Mouse (Mus musculus): ENCODE results near the gene Mymx. TPM values are rescaled to one million over a fixed set of nuclear protein-coding genes. Genes with fewer than 3 reads are reported as not detected.

Mymx gene
- total and polyA plus RNA-seq, 3 experiments: not detected

DNA sequence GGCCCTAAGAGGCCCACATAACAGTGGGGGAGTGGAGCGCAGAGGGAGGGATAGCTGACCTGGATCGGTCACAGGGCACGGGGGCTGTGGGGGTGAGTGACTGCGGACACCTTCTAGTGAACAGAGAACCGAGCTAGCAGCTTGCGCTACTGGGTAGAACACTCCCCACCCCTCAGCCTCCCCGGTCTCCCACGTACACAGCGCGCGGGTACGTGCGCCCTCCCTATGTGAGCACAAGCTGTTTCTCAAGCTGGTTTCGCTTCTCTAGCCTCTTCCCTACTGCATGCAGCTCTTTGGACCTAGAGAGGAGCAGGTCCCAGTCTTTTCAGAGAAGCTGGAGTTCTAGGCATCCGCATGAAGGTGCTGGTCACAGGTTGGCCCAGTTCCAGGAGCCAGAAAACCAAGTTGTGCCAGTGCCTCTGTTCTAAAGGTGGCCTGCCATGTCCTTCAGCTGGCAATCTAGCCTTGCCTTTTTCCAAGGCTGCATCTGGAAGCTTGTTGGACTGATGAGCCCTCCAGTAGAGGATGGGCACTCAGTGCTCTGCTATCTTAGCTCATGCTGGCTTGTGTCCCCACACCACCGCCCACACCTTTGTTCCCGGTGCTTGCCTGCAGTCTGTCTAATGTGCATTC is 27.7 kb downstream of the Mymx start:
- Histone ChIP-seq H3K9me3 (replicated peaks) (no peaks in the 10 kb centered on the region), H3K4me3 (ENCODE audit: low read depth, low read length) (peak overlapping the region; percentile 92), H3K36me3 (replicated peaks) (peaks cover 38% of the 10 kb centered on the region), H3K4me1 (ENCODE audit: insufficient read depth, low read depth, low read length) (peaks cover 61% of the 10 kb centered on the region), H3K27me3 (ENCODE audit: insufficient read depth, low read length) (no peaks in the 10 kb centered on the region)
- TF ChIP-seq GATA1 (IDR thresholded peaks at IDR 0.05; ENCODE audit: borderline replicate concordance, low read length) (no peak), CTCF (IDR thresholded peaks at IDR 0.05; ENCODE audit: low read depth, low read length) (no peak)
- ATAC-seq (ENCODE audit: extremely low read depth, insufficient number of reproducible peaks, low FRiP score, poor library complexity, severe bottlenecking): peak; percentile 41
- DNase-seq (ENCODE audit: low spot score): peak; percentile 74

GRCm38 (mm10) chr17:45573780-45574123 is 28.1 kb downstream of the Mymx start:
- Histone ChIP-seq H3K27me3 (ENCODE audit: insufficient read depth, low read length) (no peaks in the 10 kb centered on the region), H3K9me3 (replicated peaks) (no peaks in the 10 kb centered on the region), H3K4me3 (ENCODE audit: low read depth, low read length) (peak overlapping the region; percentile 92), H3K4me1 (ENCODE audit: insufficient read depth, low read depth, low read length) (peaks cover 66% of the 10 kb centered on the region), H3K36me3 (replicated peaks) (peaks cover 43% of the 10 kb centered on the region)
- TF ChIP-seq TAL1 (conservative IDR thresholded peaks at IDR 0.05; ENCODE audit: low read depth, low read length): no peak
- no peak for TF ChIP-seq POLR2AphosphoS5 (IDR thresholded peaks at IDR 0.05; ENCODE audit: insufficient replicate concordance, low read depth, low read length)
- no peak for TF ChIP-seq GATA2 (IDR thresholded peaks at IDR 0.05; ENCODE audit: borderline replicate concordance, low read depth, low read length)
- TF ChIP-seq CTCF (IDR thresholded peaks at IDR 0.05; ENCODE audit: low read depth, low read length): no peak
- no peak for TF ChIP-seq GATA1 (IDR thresholded peaks at IDR 0.05; ENCODE audit: borderline replicate concordance, low read length)
- DNase-seq (ENCODE audit: low spot score): peak; percentile 84
- peak; percentile 50 for ATAC-seq (ENCODE audit: extremely low read depth, insufficient number of reproducible peaks, low FRiP score, poor library complexity, severe bottlenecking)

- ATAC-seq (ENCODE audit: extremely low read depth, insufficient number of reproducible peaks, low FRiP score, poor library complexity, severe bottlenecking): peak; percentile 52
- Histone ChIP-seq H3K9me3 (replicated peaks) (no peaks in the 10 kb centered on the region), H3K4me3 (ENCODE audit: low read depth, low read length) (peak within 1 kb of the TSS; percentile 92), H3K27me3 (ENCODE audit: insufficient read depth, low read length) (no peaks in the 10 kb centered on the region), H3K36me3 (replicated peaks) (peaks cover 48% of the 10 kb centered on the region), H3K4me1 (ENCODE audit: insufficient read depth, low read depth, low read length) (peaks cover 66% of the 10 kb centered on the region)
- peak; percentile 93 for DNase-seq (ENCODE audit: low spot score)
- TF ChIP-seq POLR2AphosphoS5 (IDR thresholded peaks at IDR 0.05; ENCODE audit: insufficient replicate concordance, low read depth, low read length) (peak; percentile 84; the same call in 1 of the 2 replicates), TAL1 (conservative IDR thresholded peaks at IDR 0.05; ENCODE audit: low read depth, low read length) (no peak), GATA1 (IDR thresholded peaks at IDR 0.05; ENCODE audit: borderline replicate concordance, low read length) (no peak), GATA2 (IDR thresholded peaks at IDR 0.05; ENCODE audit: borderline replicate concordance, low read depth, low read length) (no peak), CTCF (IDR thresholded peaks at IDR 0.05; ENCODE audit: low read depth, low read length) (no peak)
These were observed 28.7 kb downstream of the Mymx start, which contains the start of gene Hsp90ab1 for GRCm38 (mm10) chr17:45573087-45573779. Gene Hsp90ab1, minus strand, starts transcription at chr17:45573271.

- Histone ChIP-seq H3K27me3 (ENCODE audit: insufficient read depth, low read length) (no peaks in the 10 kb centered on the region), H3K36me3 (replicated peaks) (peaks cover 54% of the 10 kb centered on the region), H3K9me3 (replicated peaks) (no peaks in the 10 kb centered on the region), H3K4me3 (ENCODE audit: low read depth, low read length) (peak overlapping the region; percentile 92), H3K4me1 (ENCODE audit: insufficient read depth, low read depth, low read length) (peaks cover 64% of the 10 kb centered on the region)
- peak; percentile 75 for DNase-seq (ENCODE audit: low spot score)
- no peak for TF ChIP-seq CTCF (IDR thresholded peaks at IDR 0.05; ENCODE audit: low read depth, low read length)
- TF ChIP-seq POLR2AphosphoS5 (IDR thresholded peaks at IDR 0.05; ENCODE audit: insufficient replicate concordance, low read depth, low read length): no peak; the same call in 1 of the 2 replicates
- TF ChIP-seq GATA1 (IDR thresholded peaks at IDR 0.05; ENCODE audit: borderline replicate concordance, low read length): no peak
- ATAC-seq (ENCODE audit: extremely low read depth, insufficient number of reproducible peaks, low FRiP score, poor library complexity, severe bottlenecking): peak; percentile 11; the same call in 1 of the 2 replicates
These were observed 29.5 kb downstream of the Mymx start for GRCm38 (mm10) chr17:45572103-45573086.

DNA sequence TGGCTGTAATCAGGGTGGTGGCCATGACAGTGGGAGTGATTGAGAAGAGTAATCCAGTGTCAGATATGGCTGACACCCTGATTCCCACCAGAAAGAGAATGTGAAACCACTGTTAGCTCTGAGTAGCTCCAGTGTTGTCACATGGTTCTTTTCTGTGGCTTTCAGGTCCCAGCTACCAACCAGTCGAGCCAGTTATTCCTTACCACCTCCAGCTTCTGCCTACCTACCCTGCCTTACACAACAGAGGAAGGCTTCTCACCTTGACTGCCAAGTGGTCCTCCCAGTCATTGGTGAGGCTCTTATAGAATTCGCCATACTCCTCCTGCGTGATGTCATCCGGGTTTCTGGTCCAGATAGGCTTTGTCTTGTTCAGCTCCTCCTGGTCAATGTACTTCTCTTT is 31.9 kb downstream of the Mymx start:
- H3K27me3 ChIP-seq (ENCODE audit: insufficient read depth, low read length): no peaks in the 10 kb centered on the region
- H3K4me1 ChIP-seq (ENCODE audit: insufficient read depth, low read depth, low read length): peaks cover 78% of the 10 kb centered on the region
- DNase-seq (ENCODE audit: low spot score): no peak
- no peak for TF ChIP-seq CTCF (IDR thresholded peaks at IDR 0.05; ENCODE audit: low read depth, low read length)
- H3K36me3 ChIP-seq (replicated peaks): peaks cover 76% of the 10 kb centered on the region
- ATAC-seq (ENCODE audit: extremely low read depth, insufficient number of reproducible peaks, low FRiP score, poor library complexity, severe bottlenecking): no peak
- peak overlapping the region; percentile 31; the same call in 1 of the 2 replicates for H3K4me3 ChIP-seq (ENCODE audit: low read depth, low read length)
- H3K9me3 ChIP-seq (replicated peaks): no peaks in the 10 kb centered on the region

GRCm38 (mm10) chr17:45568990-45569389 is 32.9 kb downstream of the Mymx start:
- TF ChIP-seq CTCF (IDR thresholded peaks at IDR 0.05; ENCODE audit: low read depth, low read length): peak; percentile 2; the same call in 1 of the 2 replicates
- TF ChIP-seq TAL1 (conservative IDR thresholded peaks at IDR 0.05; ENCODE audit: low read depth, low read length): no peak
- no peak for TF ChIP-seq GATA2 (IDR thresholded peaks at IDR 0.05; ENCODE audit: borderline replicate concordance, low read depth, low read length)

More at GRCm38 (mm10) chr17:45568990-45569389, 32.9 kb downstream of the Mymx start:
- Histone ChIP-seq H3K36me3 (replicated peaks) (peaks cover 80% of the 10 kb centered on the region), H3K4me1 (ENCODE audit: insufficient read depth, low read depth, low read length) (peaks cover 78% of the 10 kb centered on the region), H3K4me3 (ENCODE audit: low read depth, low read length) (peak overlapping the region; percentile 34; the same call in 1 of the 2 replicates), H3K27me3 (ENCODE audit: insufficient read depth, low read length) (no peaks in the 10 kb centered on the region), H3K9me3 (replicated peaks) (no peaks in the 10 kb centered on the region)
- DNase-seq (ENCODE audit: low spot score) (no peak), ATAC-seq (ENCODE audit: extremely low read depth, insufficient number of reproducible peaks, low FRiP score, poor library complexity, severe bottlenecking) (no peak)

Measured in G1E (cell line).